Mouse (Mus musculus): Measurements from ENCODE around the gene Aatf. TPM values are rescaled to one million over a fixed set of nuclear protein-coding genes. Genes with fewer than 3 reads are reported as not detected.

Aatf gene
- 14.6 and 20.5 TPM in 2 replicates for total RNA-seq (2023)

GRCm38 (mm10) chr11:84513171-84514116, at the start of gene Aatf:
Gene Aatf, minus strand, starts transcription at chr11:84513522.

GRCm38 (mm10) chr11:84525421-84526274, 12.3 kb upstream of the Aatf start, which contains the start of gene Lhx1:
Gene Lhx1, minus strand, starts transcription at chr11:84525535.

Other genes with a start within 250 kb of the Aatf start
- 5.2 and 5.6 TPM in 2 replicates for gene Lhx1, start 12.0 kb upstream of the Aatf start, total RNA-seq (2023)